In the genomic region with DNA sequence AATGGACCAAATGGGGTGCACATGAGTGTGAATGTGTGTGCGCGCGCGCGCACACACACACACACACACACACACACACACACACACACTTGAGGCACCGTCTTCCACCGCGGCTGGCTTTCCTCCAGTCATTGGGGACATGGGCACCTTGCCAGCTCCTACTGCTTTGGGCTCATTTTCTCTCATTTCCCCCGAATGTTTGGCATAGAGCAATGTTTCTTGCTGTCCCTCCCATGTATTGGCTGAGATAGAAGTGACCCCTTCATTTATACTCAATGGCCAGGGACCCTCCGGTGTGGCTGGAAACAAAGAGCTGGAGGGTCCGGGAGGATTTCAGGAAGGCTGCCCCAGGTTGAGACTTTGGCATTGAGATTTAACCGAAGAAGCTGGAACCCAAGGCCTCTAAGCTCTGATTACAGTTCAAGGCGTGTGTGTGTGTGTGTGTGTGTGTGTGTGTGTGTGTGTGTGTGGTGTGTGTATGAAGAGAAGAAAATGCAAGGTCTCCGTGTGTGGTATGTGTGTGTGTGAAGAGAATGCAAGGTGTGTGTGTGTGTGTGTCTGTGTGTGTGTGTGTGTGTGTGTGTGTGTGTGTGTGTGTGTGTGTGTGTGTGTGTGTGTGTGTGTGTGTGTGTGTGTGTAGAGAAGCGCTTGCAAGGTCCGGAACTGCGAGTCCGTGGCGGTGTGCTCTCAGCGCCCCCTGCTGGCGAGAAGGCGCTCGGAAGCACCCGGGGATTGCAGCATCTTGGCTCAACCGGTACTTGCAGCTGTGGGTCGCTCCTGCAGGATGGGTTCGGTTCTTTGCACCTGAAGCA, we compare ENCODE assay signal across 8 mouse cellular contexts. TPM values are rescaled to one million over a fixed set of nuclear protein-coding genes. Genes with fewer than 3 reads are reported as not detected.
A peak's percentile ranks its signal among the peaks of the same experiment; 100 is the strongest.
DNase-seq lines count a peak whose midpoint lies in the region; ATAC-seq and TF ChIP-seq lines count a peak whose summit lies in the region.

No protein-coding gene starts in this region.

- H3K4me1 ChIP-seq in intestine, postnatal 0 days (replicated peaks; ENCODE audit: control insufficient read depth, insufficient read depth, low read length), result 0 out of 2 replicates have a peak, but pooled peaks cover 3% of the 10 kb centered on the region
- peaks cover 14% of the 10 kb centered on the region; the same call in 1 of the 2 replicates for H3K4me1 ChIP-seq in limb, embryonic 10.5 days
- 0 out of 2 replicates have a peak, but pooled peaks cover 3% of the 10 kb centered on the region for H3K4me1 ChIP-seq in midbrain, embryonic 12.5 days

- no peak overlapping the region for H3K27ac ChIP-seq in intestine, postnatal 0 days (ENCODE audit: low read depth, low read length)
- H3K27ac ChIP-seq in limb, embryonic 10.5 days, result peak overlapping the region; percentile 32; the same call in 1 of the 2 replicates
- no peak overlapping the region for H3K27ac ChIP-seq in midbrain, embryonic 12.5 days (replicated peaks)

- peak; percentile 62 for ATAC-seq in granulocyte monocyte progenitor cell, adult 5-6 weeks (replicated peaks; ENCODE audit: poor library complexity, severe bottlenecking)
- ATAC-seq in intestine, postnatal 0 days, result peak; percentile 31
- peak; percentile 52; the same call in 1 of the 2 replicates for ATAC-seq in midbrain, embryonic 12.5 days (ENCODE audit: low FRiP score, low read depth)

- H3K4me3 ChIP-seq in intestine, postnatal 0 days (ENCODE audit: low read depth, low read length), result no peak overlapping the region
- peak overlapping the region; percentile 32 for H3K4me3 ChIP-seq in limb, embryonic 10.5 days
- H3K4me3 ChIP-seq in midbrain, embryonic 12.5 days, result no peak overlapping the region

- H3K27me3 ChIP-seq in intestine, postnatal 0 days (replicated peaks; ENCODE audit: control insufficient read depth, insufficient read depth, low read length), result no peaks in the 10 kb centered on the region
- no peaks in the 10 kb centered on the region for H3K27me3 ChIP-seq in limb, embryonic 10.5 days (ENCODE audit: low read depth, poor library complexity, severe bottlenecking)
- no peaks in the 10 kb centered on the region for H3K27me3 ChIP-seq in midbrain, embryonic 12.5 days

- H3K9ac ChIP-seq in intestine, postnatal 0 days (ENCODE audit: low read depth, low read length), result no peak overlapping the region
- H3K9ac ChIP-seq in midbrain, embryonic 12.5 days (replicated peaks), result no peak overlapping the region

- H3K36me3 ChIP-seq in intestine, postnatal 0 days (ENCODE audit: control insufficient read depth, insufficient read depth), result no peaks in the 10 kb centered on the region
- no peaks in the 10 kb centered on the region for H3K36me3 ChIP-seq in limb, embryonic 10.5 days
- H3K36me3 ChIP-seq in midbrain, embryonic 12.5 days, result no peaks in the 10 kb centered on the region

- 41% methylated on average over 25 of the region's 27 CpGs for WGBS in intestine, postnatal 0 days
- 48% methylated on average over 26 of the region's 27 CpGs for WGBS in limb, embryonic 10.5 days
- WGBS in midbrain, embryonic 12.5 days, result 56% methylated on average over 22 of the region's 27 CpGs

- peak; percentile 55 for DNase-seq in adrenal gland, adult 8-10 months
- peak; percentile 81 for DNase-seq in embryo, embryonic 9.5 days (ENCODE audit: extremely low spot score)
- peak; percentile 93 for DNase-seq in limb, embryonic 10.5 days (ENCODE audit: low spot score)
- DNase-seq in skeletal muscle tissue, adult 2 months (ENCODE audit: low read depth, low spot score), result peak; percentile 71
- DNase-seq in yolk sac, embryonic 10.5 days (ENCODE audit: low spot score), result peak; percentile 68

- H3K9me3 ChIP-seq in intestine, postnatal 0 days (ENCODE audit: control insufficient read depth), result no peaks in the 10 kb centered on the region
- no peaks in the 10 kb centered on the region for H3K9me3 ChIP-seq in limb, embryonic 10.5 days (replicated peaks)
- no peaks in the 10 kb centered on the region for H3K9me3 ChIP-seq in midbrain, embryonic 12.5 days

- TF ChIP-seq CTCF in intestine, postnatal 0 days (IDR thresholded peaks at IDR 0.05; ENCODE audit: low read depth), result peak; percentile 93

- H3K4me2 ChIP-seq in intestine, postnatal 0 days (replicated peaks; ENCODE audit: low read depth), result peak overlapping the region; percentile 25; the same call in 1 of the 2 replicates
- H3K4me2 ChIP-seq in midbrain, embryonic 12.5 days (replicated peaks), result peak overlapping the region; percentile 28

RNA-seq across cellular contexts. Expression of a gene that starts 9.3 kb away (rescaled TPM):
- total RNA-seq in adrenal gland, adult 8-10 months (2022), result 10 to 100 TPM; 30.6 to 33.5 (median 31.2) TPM
- 47.8 and 56.8 TPM in 2 replicates for total RNA-seq in granulocyte monocyte progenitor cell, adult 5-6 weeks (2014; fragmentation: Nextera tagmentation)
- 48.4 and 55.0 TPM in 2 replicates for total RNA-seq in granulocyte monocyte progenitor cell, adult 5-6 weeks (2017)
- 8.0 and 8.4 TPM in 2 replicates for polyA plus RNA-seq in intestine, postnatal 0 days (2015; fragmentation: Nextera tagmentation; extraction: Ambion mirVana)
- polyA plus RNA-seq in limb, embryonic 10.5 days (2016; fragmentation: Nextera tagmentation; extraction: Ambion mirVana), result 45.8 and 46.9 TPM in 2 replicates
- 34.1 and 34.9 TPM in 2 replicates for polyA plus RNA-seq in midbrain, embryonic 12.5 days (2016; fragmentation: Nextera tagmentation; extraction: Ambion mirVana)
